Mouse (Mus musculus): ENCODE measurements at regions not wholly inside any gene's neighbourhood (a gene's known extent, or its start where the extent isn't known, plus 50 kb on each side); places are given as distances from the start of the nearest gene placed in this dataset.

- Histone ChIP-seq H3K36me3 (replicated peaks; ENCODE audit: control insufficient read depth, insufficient read depth, low read length) (no peaks in the 10 kb centered on the region), H3K27ac (ENCODE audit: low read depth) (no peak overlapping the region), H3K4me1 (ENCODE audit: control insufficient read depth, insufficient read depth) (no peaks in the 10 kb centered on the region; the same call in none of the 2 replicates), H3K27me3 (ENCODE audit: control insufficient read depth, insufficient read depth, low read length) (peaks cover 16% of the 10 kb centered on the region; the same call in 1 of the 2 replicates), H3K4me3 (ENCODE audit: low read depth, low read length) (no peak overlapping the region), H3K9ac (replicated peaks; ENCODE audit: low read depth, low read length) (no peak overlapping the region), H3K4me2 (ENCODE audit: low read depth, low read length) (no peak overlapping the region), H3K9me3 (replicated peaks; ENCODE audit: control insufficient read depth, low read length) (peaks cover 4% of the 10 kb centered on the region; the same call in 1 of the 2 replicates)
- WGBS, result 85% methylated on average over 6 of the region's 6 CpGs
- DNase-seq (ENCODE audit: low spot score) (no peak), ATAC-seq (ENCODE audit: insufficient read depth, low read depth) (no peak)
- no peak for TF ChIP-seq CTCF (IDR thresholded peaks at IDR 0.05; ENCODE audit: low read depth)
- TF ChIP-seq EP300 (IDR thresholded peaks at IDR 0.05; ENCODE audit: low read depth), result no peak
Observed at GRCm38 (mm10) chr17:45878394-45878793, 144.8 kb upstream of the 1600014C23Rik start.

- Histone ChIP-seq H3K27ac (ENCODE audit: low read depth) (no peak overlapping the region), H3K4me1 (ENCODE audit: control insufficient read depth, insufficient read depth) (peaks cover 3% of the 10 kb centered on the region; the same call in 1 of the 2 replicates), H3K4me2 (ENCODE audit: low read depth, low read length) (no peak overlapping the region), H3K9ac (replicated peaks; ENCODE audit: low read depth, low read length) (no peak overlapping the region), H3K9me3 (replicated peaks; ENCODE audit: control insufficient read depth, low read length) (peaks cover 4% of the 10 kb centered on the region; the same call in 1 of the 2 replicates), H3K27me3 (ENCODE audit: control insufficient read depth, insufficient read depth, low read length) (peaks cover 21% of the 10 kb centered on the region; the same call in 1 of the 2 replicates), H3K4me3 (ENCODE audit: low read depth, low read length) (no peak overlapping the region), H3K36me3 (replicated peaks; ENCODE audit: control insufficient read depth, insufficient read depth, low read length) (no peaks in the 10 kb centered on the region)
- whole genome bisulfite sequencing, result 83% methylated on average over 8 of the region's 8 CpGs
- ATAC-seq (ENCODE audit: insufficient read depth, low read depth) (no peak), DNase-seq (ENCODE audit: low spot score) (no peak)
- TF ChIP-seq EP300 (IDR thresholded peaks at IDR 0.05; ENCODE audit: low read depth) (no peak), CTCF (IDR thresholded peaks at IDR 0.05; ENCODE audit: low read depth) (no peak)
Observed at GRCm38 (mm10) chr17:45875325-45875724, 141.7 kb upstream of the 1600014C23Rik start.

GRCm38 (mm10) chr17:45873996-45874395 is 140.4 kb upstream of the 1600014C23Rik start:
- H3K27me3 ChIP-seq (ENCODE audit: control insufficient read depth, insufficient read depth, low read length), result peaks cover 21% of the 10 kb centered on the region; the same call in 1 of the 2 replicates
- no peak overlapping the region for H3K9ac ChIP-seq (replicated peaks; ENCODE audit: low read depth, low read length)
- no peak overlapping the region for H3K27ac ChIP-seq (ENCODE audit: low read depth)
- TF ChIP-seq EP300 (IDR thresholded peaks at IDR 0.05; ENCODE audit: low read depth) (no peak), CTCF (IDR thresholded peaks at IDR 0.05; ENCODE audit: low read depth) (no peak)
- no peak overlapping the region for H3K4me2 ChIP-seq (ENCODE audit: low read depth, low read length)
- WGBS, result 42% methylated on average over 8 of the region's 8 CpGs
- peaks cover 3% of the 10 kb centered on the region; the same call in 1 of the 2 replicates for H3K4me1 ChIP-seq (ENCODE audit: control insufficient read depth, insufficient read depth)
- H3K9me3 ChIP-seq (replicated peaks; ENCODE audit: control insufficient read depth, low read length), result peaks cover 4% of the 10 kb centered on the region; the same call in 1 of the 2 replicates
- no peak overlapping the region for H3K4me3 ChIP-seq (ENCODE audit: low read depth, low read length)
- no peaks in the 10 kb centered on the region for H3K36me3 ChIP-seq (replicated peaks; ENCODE audit: control insufficient read depth, insufficient read depth, low read length)
- DNase-seq (ENCODE audit: low spot score), result no peak
- no peak for ATAC-seq (ENCODE audit: insufficient read depth, low read depth)

GRCm38 (mm10) chr17:45873200-45873955 is 139.7 kb upstream of the 1600014C23Rik start:
- Histone ChIP-seq H3K9ac (replicated peaks; ENCODE audit: low read depth, low read length) (no peak overlapping the region), H3K9me3 (replicated peaks; ENCODE audit: control insufficient read depth, low read length) (no peaks in the 10 kb centered on the region)
- peak; percentile 74 for DNase-seq (ENCODE audit: low spot score)

GRCm38 (mm10) chr17:45871666-45872653 is 138.3 kb upstream of the 1600014C23Rik start:
- H3K4me1 ChIP-seq (ENCODE audit: control insufficient read depth, insufficient read depth), result peaks cover 3% of the 10 kb centered on the region; the same call in 1 of the 2 replicates
- 39% methylated on average over 22 of the region's 22 CpGs for WGBS
- DNase-seq (ENCODE audit: low spot score), result no peak
- no peaks in the 10 kb centered on the region for H3K9me3 ChIP-seq (replicated peaks; ENCODE audit: control insufficient read depth, low read length)
- no peaks in the 10 kb centered on the region for H3K36me3 ChIP-seq (replicated peaks; ENCODE audit: control insufficient read depth, insufficient read depth, low read length)
- no peak for TF ChIP-seq EP300 (IDR thresholded peaks at IDR 0.05; ENCODE audit: low read depth)
- TF ChIP-seq CTCF (IDR thresholded peaks at IDR 0.05; ENCODE audit: low read depth), result no peak
- H3K27me3 ChIP-seq (ENCODE audit: control insufficient read depth, insufficient read depth, low read length), result peaks cover 16% of the 10 kb centered on the region; the same call in 1 of the 2 replicates
- H3K4me3 ChIP-seq (ENCODE audit: low read depth, low read length), result no peak overlapping the region
- ATAC-seq (ENCODE audit: insufficient read depth, low read depth), result no peak
- H3K9ac ChIP-seq (replicated peaks; ENCODE audit: low read depth, low read length), result no peak overlapping the region
- H3K27ac ChIP-seq (ENCODE audit: low read depth), result no peak overlapping the region
- H3K4me2 ChIP-seq (ENCODE audit: low read depth, low read length), result no peak overlapping the region

More at GRCm38 (mm10) chr17:45873200-45873955, 139.7 kb upstream of the 1600014C23Rik start:
- Histone ChIP-seq H3K4me1 (ENCODE audit: control insufficient read depth, insufficient read depth) (peaks cover 3% of the 10 kb centered on the region; the same call in 1 of the 2 replicates), H3K4me2 (ENCODE audit: low read depth, low read length) (no peak overlapping the region), H3K27ac (ENCODE audit: low read depth) (no peak overlapping the region), H3K27me3 (ENCODE audit: control insufficient read depth, insufficient read depth, low read length) (peaks cover 21% of the 10 kb centered on the region; the same call in 1 of the 2 replicates), H3K4me3 (ENCODE audit: low read depth, low read length) (no peak overlapping the region), H3K36me3 (replicated peaks; ENCODE audit: control insufficient read depth, insufficient read depth, low read length) (no peaks in the 10 kb centered on the region)
- WGBS, result 11% methylated on average over 21 of the region's 21 CpGs
- peak; percentile 28; the same call in 1 of the 2 replicates for ATAC-seq (ENCODE audit: insufficient read depth, low read depth)
- no peak for TF ChIP-seq CTCF (IDR thresholded peaks at IDR 0.05; ENCODE audit: low read depth)
- TF ChIP-seq EP300 (IDR thresholded peaks at IDR 0.05; ENCODE audit: low read depth), result no peak

Measured in heart, postnatal 0 days (tissue).